Mouse (Mus musculus) left cerebral cortex, postnatal 36 days (tissue): Measurements from ENCODE around the gene Zbtb42. TPM values are rescaled to one million over a fixed set of nuclear protein-coding genes. Genes with fewer than 3 reads are reported as not detected.

Source experiments
- DNase-seq, 2 experiments: peaks; one replicate each; pipeline ENCODE4 v3.0.0; 2021 to 2022; ENCODE audit warnings: low spot score in 2 of 2, mixed read lengths in 1 of 2
- intact Hi-C: fragments of 180-260 bp; cut with DNase I; formaldehyde crosslinking; loops from one replicate; pipeline ENCODE4 v1.15.1; 2025
- total RNA-seq, 2 experiments: library from RNA; stranded (reverse); gene quantifications; 2 replicates each; pipeline ENCODE4 v1.2.3; 2021

The Zbtb42 gene
- total RNA-seq, 2 experiments from 2014 or later, result 0.70 to 0.81 TPM

DNA sequence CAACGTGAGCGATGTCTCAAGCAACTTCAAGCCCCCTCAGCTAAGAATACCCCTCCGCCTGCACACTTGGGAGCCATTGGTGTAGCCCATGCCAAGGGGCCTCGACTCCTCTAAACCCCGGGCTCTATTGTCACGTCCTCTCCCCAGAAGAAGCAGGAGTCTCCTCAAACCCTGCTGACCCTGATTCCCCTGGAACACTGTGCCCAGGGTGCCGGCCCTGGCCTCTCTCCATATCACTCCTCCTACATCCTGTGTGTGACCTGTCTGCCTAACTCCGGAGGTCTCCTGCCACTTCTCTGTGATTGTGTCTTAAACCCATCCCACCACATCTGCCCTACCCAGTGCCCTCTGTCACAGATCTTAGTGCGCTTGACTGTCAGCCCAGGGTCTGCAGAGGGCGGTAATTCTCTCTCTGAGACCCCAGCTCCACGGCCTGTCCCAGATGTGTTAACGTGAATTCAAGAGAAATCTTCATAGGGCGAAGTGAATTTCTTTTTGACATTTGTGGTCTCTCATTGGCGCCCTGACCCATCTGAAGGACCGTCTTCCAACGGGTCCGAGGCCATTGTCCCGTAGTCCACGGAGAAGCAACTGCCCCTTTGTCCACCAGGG is 579 bp upstream of the Zbtb42 start:
- DNase-seq, result no peak

DNA sequence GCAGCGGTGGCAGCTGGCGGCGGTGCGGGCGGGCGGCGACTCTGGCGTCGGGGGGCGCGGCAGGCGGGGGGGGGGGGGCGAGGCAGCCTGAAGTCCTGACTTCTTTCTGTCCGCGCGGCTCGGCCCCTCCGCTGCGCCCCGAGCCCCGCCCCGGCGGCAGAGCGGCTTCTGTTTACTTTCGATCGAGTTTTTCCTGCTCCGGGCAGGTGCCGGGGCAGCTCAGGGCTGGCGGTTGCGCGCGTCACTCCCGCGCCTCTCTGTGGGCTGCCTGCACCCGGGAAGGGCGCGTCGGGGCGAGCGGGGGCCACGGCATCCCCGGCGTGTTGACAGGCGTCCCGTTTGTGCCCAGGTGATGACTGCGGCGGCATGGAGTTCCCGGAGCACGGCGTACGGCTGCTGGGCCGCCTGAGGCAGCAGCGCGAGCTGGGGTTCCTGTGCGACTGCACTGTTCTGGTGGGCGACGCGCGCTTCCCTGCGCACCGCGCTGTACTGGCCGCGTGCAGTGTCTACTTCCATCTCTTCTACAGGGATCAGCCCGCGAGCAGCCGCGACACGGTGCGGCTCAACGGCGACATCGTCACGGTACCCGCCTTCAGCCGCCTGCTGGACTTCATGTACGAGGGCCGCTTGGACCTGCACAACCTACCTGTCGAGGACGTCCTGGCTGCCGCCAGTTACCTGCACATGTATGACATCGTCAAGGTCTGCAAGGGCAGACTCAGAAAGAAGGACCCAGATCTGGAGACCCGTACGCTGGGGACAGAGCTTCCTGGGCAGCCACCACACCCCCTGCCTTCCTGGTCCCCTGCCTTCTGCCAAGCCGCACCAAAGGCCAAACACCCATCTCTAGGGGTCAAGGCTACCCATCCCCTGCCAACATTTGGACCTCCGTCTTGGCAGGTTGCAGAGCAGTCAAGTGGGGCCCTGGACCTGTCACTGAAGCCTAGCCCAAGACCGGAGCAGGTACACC is 684 bp downstream of the Zbtb42 start:
- intact Hi-C loops, result no loop called here
- DNase-seq, result no peak

More for the DNA sequence above, 579 bp upstream of the Zbtb42 start:
- intact Hi-C loops, result no loop called here

DNA sequence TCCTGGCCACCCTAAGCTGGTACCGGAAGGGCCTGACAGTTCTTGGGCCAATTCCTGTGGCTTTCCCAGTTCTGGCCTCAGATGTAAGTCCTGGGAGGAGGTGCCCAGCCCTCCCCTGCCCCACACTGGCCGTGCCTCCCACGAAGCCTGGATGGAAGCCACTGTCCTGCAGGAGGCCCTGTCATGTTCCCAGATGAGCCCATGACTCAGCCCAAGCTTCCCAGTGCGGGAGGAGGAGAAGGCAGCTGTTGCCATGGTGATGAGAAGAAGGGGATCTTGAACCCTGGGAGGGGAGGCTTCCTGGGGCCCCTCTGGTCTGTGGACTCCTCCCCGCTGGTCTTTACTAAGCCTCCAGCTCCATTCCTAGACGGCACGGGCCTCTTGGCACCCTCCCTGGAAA is 4.7 kb downstream of the Zbtb42 start:
- peak; percentile 29 to 32 for DNase-seq
- intact Hi-C loops, result no loop called here

DNA sequence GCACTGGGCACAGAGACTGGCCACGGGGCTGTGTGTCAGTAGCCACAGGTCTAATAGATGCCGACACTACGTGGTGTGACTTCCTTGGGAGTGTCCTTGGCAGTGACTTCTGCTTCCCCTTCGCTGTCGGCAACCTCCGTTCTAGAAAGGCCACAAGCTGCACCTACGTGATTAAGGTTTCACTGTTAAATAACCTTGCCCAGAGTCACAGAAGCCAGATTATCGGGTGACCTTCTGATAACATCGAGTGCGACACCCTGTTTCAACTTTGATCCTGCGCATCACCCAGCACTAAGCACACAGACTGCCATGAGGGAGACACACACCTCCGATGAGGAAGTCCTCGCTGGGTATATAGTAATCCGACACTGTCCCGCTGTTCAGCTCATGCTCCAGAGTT is 9.8 kb downstream of the Zbtb42 start:
- intact Hi-C loops, result no loop called here
- no peak for DNase-seq

DNA sequence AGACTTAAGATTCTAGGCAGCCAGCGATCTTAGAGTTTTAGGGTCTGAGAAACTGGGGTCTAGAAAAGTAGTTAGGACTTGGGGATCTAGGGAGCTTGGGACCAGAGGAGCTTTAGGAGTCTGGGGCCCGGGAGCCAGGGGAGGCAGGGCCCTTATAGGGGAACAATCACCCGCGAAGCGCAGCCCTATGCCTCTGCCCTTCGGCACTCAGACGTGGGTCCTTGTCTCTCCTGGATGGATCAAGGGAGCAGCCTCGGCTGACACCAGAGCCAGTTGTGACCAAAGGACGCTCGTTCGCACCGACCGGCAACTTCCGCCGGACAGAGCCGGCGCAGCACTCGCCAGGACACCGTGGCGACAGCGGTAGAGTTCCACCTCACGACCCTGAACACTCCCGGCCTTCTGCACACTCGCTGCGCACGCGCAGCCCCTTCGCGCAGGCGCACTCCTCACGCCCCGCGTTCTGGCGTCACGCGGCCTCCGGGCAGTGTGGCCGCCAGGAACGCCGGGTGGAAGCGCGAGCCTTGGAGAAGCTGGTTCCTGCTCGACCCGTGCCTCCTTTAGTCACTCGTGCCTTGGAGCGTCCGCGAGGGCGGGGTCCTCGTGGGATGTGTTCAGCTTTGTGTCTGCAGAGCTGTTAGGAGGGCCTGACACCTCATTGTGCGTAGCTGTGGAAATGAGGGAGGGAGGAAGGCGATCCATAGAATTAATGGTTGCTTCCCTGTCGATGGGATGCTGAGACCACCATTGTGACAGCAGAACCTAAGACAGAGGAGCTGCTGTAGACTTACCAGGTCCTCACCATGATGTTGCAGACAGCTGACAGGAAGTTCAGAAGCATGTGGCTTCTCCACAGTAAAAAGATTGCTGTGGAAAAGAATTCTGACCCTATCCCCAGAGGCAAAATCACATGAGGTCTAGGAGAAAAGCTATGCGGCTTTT is 14.8 kb downstream of the Zbtb42 start:
- intact Hi-C loops, result no loop called here
- DNase-seq, result peak; percentile 94 to 97

DNA sequence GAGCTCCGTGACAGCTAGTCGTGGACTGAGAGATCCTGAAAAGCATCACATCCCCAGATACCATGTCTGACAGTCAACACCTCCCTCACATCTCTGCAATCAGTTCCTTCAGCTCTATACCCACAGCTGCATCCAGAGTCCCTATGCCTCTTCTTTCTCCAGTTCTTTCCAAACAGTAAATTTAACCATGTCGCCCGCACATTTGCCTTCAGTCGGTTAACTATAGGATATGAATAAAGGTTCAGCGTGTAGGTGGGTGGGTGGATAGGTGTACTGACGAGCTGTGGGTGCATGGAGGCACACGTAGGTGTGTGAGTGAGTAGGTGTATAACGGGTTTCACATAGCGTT is 15.5 kb downstream of the Zbtb42 start:
- intact Hi-C loops, result no loop called here
- DNase-seq, result peak in 1 of 2 experiments; percentile 30

DNA sequence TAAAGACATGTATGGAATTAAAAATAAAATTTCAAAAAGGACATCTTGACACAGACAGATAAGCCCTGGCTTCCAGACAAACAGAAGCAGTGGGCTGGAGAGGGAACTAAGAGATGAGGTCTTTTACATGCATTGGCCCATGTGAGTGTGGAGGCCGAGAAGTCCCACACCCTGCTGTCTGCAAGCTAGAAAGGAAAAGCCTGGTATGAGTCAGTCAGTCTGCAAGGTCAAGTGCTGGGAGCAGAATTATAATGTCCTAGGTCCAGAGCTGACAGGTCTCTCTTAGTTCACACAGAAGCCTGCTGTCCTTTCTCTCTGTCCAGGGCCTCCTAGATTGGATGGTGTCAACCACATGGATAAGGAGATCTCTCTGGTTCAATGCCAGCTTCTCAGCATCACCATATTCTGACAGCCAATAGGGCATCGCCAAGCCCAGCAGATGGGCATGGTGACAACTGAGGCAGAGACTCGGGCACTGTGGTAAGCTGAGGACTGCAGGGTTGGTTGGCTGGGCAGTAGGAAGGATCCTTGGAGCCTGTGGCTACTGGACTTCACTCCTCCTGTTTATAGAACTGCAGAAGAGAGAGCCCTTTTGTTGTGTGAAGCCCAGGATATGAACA is 18.3 kb downstream of the Zbtb42 start:
- intact Hi-C loops, result no loop called here

DNA sequence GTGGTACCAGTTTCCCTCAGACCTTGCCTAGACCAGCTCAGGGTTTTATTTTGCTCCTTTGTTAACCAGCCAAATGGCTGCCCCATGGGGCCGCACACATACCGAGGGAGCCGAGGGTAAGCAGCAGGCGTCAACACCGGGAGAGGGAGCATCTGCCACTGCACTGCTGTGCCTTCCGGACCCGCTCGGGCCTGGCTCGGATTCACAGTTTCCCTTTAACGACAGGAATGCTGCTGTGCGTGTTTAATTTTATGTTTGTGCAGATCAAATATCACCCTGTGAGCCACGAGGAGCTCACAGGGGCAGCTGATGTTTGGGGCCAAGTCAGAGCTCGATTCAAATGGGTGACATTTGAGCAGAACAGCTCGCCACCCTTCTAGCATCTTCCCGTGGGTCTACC is 21.9 kb downstream of the Zbtb42 start:
- intact Hi-C loops, result no loop called here
- no peak for DNase-seq

More for the DNA sequence above, 18.3 kb downstream of the Zbtb42 start:
- DNase-seq, result no peak

DNA sequence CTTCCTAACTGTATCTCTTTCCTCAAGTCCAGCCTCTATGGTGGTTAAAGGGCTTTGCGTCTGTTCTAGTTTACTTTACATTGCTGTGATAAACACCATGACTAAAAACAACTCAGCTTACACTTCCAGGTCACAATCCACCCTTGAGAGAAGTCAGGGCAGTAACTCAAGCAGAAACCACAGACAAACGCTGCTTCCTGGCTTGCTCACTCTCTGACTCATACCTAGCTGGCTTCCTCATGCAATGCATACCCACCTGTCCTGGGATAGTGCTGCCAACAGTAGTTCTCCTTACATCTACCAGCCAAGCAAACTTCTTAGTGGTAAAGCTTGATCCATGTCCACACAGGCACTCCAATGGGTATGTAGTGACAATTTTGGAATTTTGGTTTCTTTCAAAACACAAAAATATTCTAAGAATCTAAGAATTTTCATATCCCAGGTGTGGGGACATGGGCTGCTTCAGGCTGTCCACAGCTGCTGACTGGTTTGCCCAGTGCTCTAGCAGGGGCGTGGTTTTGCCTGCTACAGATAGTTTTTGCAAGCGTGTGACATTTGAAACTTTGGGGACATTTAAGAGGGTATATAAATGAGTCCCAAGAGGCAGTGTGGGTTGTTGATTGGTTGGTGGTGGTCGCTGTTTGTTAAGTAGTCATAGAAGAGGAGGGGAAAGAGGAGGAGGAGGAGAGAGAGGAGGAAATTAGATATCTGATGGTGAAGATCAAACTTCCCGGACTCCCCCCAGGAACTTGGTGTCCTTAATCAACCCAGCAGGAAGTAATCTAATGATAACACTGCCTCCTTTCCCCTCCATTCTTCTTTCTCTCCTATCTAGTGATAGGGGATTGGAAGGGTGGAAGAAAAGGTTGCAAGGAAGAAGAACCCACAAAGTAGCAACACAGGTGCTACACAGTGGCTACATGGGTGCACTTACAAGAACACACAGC is 24.0 kb downstream of the Zbtb42 start:
- no peak for DNase-seq
- intact Hi-C loops, result no loop called here

DNA sequence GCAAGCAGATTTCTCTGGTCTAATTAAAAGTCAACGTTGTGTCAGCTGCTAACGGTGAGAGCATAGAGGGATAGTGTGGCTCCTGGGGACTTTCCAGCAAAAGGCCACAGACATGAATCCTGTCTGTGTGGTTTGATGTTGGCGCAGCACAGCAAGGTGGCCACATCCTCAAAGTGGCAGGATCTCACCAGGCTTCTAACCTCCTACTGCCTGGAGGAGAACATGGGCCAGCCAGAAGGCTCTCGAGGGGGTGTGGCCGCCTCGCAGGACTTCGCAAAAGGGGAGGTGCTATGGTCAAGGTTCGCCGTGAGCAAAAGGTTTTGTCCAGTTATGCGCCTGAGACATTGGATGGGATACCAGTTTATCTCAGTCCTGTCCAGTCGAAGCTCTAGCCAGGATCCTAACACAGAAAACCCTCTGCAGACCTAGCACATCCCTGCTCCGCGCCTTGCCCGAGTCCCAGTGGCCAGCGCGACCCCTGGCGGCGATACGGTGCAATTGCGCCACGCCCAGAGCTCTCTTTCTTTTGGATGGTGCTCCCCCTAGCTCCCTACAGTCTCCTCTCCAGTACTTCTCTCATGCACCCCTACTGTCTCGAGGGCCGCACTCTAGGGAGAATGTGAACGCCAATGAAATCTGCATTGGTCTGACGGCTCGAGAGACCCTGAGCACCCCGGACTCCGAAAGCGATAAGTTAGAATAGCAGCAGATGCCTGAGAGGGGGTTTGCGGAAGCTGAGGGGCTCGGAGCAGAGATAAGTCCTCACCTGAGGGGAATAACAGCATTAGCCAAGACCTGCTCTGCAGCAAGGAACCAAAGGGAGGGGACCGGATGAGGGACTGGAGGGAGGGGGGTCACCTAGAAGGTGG is 28.3 kb downstream of the Zbtb42 start:
- DNase-seq, result peak; percentile 86 to 87
- intact Hi-C loops, result loop anchor here (1.0 kb wide), 1 partner anchor 54 kb away; no protein-coding TSS in a partner anchor

DNA sequence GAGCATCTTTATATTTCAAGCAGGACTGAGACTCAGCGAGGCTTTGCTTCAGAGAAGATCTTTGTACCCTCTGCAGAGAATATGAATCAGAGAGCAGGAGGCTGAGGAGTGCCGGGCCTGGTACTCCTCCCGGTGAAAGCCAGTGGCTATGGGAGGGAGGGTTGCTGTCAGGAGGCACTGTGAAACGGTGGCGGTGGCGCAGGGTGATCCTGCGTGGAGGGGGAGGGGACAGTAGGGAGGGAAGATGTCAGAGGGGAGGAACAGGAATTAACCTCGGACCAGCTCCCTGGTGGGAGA is 28.9 kb downstream of the Zbtb42 start:
- DNase-seq, result no peak
- intact Hi-C loops, result loop anchor here (1.0 kb wide), 1 partner anchor 54 kb away; no protein-coding TSS in a partner anchor

DNA sequence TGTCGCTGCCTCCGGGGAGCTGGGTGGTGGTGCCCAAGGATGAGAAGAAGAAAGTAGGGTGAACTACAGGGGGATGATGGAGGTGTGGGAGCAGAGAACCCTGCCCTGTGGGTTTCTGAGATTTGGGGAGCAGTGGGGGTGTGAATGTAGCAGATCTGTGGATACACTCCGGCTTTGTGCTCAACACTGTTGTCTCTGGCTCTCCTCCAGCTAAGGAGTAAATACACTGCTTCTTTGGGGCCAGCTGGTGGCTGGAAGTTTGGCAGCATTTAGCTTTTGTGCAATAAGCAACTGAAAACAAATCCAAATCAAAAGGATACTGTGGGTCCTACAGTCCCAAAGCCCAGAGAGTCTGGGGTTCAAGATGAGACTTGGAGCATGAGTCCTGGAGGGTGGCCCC is 35.4 kb downstream of the Zbtb42 start:
- intact Hi-C loops, result no loop called here
- no peak for DNase-seq

DNA sequence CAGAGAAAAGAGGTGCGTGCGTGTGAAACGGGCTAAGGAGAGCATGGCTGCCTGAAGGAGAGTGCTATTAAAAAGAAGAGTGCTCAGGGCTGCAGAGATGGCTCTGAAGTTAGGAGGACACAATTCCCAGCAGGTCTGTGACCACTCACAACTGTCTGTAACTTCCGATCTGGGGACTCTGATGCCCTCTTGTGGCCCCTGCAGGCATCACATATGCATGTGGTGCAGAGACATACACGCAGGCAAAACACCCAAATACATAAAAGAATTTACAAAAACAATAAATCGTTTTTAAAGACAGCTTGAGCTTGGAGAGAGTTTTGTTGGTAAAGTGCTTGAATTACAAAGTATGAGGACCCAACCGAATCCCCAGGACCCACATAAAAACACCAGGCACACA is 38.5 kb downstream of the Zbtb42 start:
- intact Hi-C loops, result no loop called here
- no peak for DNase-seq

DNA sequence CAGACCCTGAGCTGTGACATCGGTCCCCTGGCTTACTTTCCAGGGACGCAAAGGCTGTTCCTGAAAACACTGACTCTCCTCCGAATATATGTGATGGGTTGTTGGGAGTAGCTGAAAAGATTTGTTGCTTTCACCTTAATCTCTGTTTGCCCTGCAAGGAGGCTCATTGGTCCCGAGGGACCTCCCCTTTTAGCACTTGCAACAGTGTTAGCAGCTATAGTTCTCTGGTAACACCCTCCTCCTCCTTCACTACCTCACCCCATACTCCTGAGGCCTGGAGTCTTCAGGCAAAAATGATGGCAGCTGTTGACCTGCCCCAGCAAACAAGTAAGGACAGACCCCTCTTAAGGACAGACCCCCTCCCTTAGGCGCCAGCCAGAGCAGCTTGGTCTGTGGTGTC is 40.4 kb downstream of the Zbtb42 start:
- intact Hi-C loops, result no loop called here
- DNase-seq, result no peak

DNA sequence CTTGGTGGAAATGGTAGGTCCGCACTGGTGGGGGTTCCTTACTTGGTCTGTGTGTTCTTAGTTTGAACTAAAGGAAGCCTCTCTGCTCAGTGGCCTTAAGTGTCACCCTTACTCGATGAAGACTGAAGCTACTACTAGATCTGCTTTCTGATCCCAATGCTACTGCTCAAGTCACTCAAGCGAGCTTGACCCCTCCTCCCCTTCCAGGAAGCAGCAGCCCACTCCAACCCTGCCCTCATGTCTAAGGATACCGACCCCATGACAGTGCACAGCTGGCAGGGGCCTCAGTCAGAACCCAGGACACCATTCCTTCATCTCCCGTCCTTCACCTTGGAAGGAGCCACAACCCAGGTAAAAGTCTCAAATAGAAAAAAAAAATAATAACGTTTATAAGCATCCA is 41.6 kb downstream of the Zbtb42 start, which contains the start of gene Cep170b:
Gene Cep170b, plus strand, starts transcription at position 240 of the 400 bp plus-strand sequence.
- intact Hi-C loops, result no loop called here
- no peak for DNase-seq

DNA sequence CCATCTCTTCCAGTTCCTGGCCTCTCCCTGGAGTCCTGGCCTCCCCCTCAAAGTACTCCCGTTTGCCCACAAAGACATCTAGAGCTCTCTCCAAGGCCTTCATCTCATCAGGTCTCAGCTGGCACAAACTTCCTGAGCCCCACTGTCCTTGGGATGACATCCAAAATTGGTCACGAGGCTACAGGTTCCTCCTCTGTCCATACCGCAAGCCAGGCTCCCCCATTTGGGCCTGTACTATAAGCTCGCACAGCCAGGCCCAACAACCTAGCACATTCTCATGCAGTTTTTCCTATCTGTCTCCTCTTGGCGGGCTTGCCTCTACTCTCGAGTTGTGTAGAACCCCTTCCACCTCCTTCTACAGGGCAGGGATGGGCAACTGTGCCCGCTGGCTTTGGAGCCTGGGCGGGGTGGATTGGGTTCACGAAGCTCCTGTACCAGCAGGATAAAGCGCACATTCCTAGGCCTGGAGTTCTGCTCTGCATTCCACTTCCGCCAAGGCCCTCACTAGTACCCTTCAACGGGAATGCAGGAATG is 42.3 kb downstream of the Zbtb42 start:
- DNase-seq, result no peak
- intact Hi-C loops, result no loop called here
